Mouse (Mus musculus) embryo, embryonic 11 days (tissue): ENCODE data around the gene Acat1.

Experiments
- DNase-seq: peaks from one replicate; pipeline ENCODE4 v3.0.0-alpha.2; 2015

Gene Acat1

GRCm38 (mm10) chr9:53609968-53610781 is at the start of gene Acat1:
Gene Acat1, minus strand, starts transcription at chr9:53610382.
- peak; percentile 93 for DNase-seq

DNA sequence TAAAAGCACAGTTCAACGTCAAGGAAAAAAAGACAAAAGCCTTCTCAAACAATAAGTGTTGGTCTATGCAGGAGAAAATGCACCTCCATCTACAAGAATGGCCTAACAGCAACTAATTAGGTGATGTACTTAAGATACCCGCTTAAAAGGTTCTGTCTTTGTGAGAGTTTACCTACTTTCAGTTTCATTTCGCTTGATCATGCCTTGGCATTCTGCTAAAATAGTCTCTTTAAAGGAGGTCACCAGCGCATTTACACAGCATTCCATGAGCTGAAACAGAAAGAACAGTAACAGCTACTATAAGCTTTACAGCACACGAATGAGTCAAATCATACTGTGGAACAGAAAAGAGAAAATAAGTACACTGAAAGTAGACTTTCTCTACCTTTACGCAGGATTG is 24.6 kb upstream of the Acat1 start:
- no peak for DNase-seq

DNA sequence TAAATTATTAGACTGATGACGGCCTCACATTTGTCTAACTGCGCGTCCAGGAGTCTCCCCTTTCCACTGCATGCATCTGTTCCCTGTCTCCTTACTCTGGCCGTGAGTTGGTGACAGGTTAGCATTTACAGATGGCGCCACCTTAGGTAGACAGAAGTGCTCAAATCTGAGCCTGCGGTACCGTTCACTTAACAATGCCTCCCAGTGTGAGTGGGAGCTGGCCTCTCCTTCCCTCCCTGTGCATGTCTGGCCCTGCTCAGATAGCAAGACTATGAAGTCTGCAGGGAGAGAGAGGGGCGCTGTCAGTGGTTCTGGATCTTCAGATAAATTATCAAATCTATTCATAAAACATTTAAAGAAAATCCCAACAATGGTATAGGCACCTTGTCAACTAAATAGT is 5.1 kb upstream of the Acat1 start:
- no peak for DNase-seq

GRCm38 (mm10) chr9:53614286-53614685 is 4.1 kb upstream of the Acat1 start:
- DNase-seq: no peak

- no peak for DNase-seq
These were observed 745 bp downstream of the Acat1 start for GRCm38 (mm10) chr9:53609306-53609967.

- DNase-seq: no peak
These were observed 2.4 kb downstream of the Acat1 start for GRCm38 (mm10) chr9:53607816-53608215.

DNA sequence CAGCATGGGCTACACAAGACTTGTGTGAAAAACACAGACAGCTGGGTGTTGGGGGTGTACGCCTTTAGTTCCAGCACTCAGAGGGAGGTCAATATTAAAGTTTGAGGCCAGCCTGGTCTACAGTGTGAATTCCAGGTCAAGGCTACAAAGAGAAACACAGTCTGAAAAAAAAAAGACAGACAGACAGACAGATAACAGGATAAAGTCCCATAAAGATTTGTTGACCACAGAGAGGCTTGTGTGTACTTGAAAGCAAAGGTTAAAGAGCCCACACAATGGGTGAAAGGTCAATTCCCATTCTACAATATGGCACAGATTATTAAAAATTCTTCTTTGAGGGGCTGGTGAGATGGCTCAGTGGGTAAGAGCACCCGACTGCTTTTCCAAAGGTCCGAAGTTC is 3.0 kb downstream of the Acat1 start:
- DNase-seq: no peak

DNA sequence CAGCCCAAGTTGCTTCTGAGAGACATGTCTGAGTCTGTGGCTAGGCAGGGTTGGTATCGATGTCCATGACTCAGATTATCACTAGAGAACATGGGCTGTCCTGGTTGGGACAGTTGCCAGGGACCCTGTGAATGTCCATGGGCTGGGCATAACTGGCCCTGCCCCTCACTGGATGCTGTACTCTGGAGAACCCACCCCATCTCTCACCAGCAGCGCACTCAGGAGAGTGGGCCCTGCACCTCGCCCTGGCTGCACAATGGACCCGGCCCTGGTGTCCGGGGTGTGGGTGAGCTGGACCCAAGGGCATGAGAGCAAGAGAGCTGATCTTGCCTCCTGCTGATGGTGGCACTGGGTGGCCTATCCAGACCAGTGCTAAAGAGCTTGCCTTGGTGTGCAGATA is 5.2 kb downstream of the Acat1 start:
- no peak for DNase-seq

DNA sequence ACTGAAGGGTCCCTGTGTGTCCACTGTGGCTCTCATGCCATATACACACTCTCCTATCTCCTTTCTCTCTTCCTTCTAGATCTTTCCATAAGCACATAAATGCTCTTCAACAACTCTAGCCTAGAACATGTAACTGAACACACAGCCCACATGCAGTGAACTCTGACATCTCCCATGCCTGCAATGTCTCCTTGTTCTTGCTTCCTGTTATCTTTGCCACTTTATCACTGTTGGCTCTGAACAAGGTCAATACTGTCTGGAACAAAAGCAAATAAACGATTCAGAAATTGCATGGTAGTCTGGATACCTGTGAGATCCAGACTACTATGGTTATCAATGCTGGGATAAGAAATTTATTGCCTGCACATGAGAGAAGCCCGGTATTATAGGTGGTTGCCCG is 6.3 kb downstream of the Acat1 start:
- no peak for DNase-seq

DNA sequence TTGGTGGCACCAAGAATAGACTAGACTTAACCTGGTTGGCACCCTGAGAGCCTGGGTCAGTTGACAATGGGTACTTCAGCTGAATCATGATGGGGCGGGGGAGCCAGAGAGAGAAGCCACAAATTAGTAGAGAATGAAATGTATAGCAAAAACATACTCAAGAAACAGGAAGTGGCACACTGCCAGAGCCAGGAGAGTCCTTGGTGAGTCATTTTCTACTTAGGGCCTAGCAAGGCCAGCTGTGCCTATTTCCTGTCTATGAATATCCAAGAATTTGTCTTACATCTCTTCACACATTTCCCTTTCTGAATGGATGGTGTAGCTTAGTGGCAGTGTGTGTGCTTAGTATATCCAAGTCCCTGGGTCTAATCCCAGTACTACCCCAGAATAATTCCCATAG is 6.8 kb downstream of the Acat1 start:
- DNase-seq: no peak

DNA sequence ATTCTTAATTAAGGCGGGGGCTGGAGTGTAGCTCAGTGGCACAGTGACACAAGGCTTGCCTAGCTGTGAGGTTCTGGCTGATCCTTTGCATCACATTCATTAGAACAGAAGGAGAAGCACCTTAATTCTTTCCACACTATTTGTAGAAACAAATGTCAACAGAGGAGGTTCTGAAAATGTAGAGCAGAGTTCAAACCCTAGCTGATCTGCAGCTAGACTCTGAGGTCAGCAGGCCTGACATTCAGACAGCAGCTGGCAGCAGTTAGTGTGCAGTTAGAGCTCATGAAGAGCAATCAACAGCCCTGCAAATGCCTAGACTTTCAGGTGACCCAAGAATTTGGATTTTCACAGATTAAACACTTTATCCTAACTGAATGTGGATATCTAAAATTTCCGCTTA is 8.6 kb downstream of the Acat1 start:
- no peak for DNase-seq

GRCm38 (mm10) chr9:53598631-53599030 is 11.6 kb downstream of the Acat1 start:
- no peak for DNase-seq

- DNase-seq: no peak
These were observed 13.1 kb downstream of the Acat1 start for GRCm38 (mm10) chr9:53596971-53597600.

DNA sequence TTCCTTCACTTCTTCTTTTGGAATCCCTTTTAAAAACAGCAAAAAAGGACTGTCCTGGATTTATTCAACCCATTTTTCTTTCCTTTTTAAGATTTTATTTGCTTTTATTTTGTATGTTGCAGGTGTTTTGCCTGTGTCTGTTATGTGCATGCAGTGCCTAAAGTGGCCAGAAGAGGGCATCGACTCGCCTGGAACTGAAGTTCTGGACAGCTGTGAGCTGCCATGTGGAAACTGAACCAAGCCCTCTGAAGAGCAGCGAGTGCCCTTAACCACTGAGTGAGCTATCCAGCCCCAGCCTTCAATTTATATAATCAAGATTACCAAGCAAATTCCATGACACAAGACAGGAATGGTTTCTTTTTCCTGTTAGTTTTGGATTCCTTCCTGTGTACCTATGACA is 15.4 kb downstream of the Acat1 start:
- DNase-seq: peak; percentile 72

DNA sequence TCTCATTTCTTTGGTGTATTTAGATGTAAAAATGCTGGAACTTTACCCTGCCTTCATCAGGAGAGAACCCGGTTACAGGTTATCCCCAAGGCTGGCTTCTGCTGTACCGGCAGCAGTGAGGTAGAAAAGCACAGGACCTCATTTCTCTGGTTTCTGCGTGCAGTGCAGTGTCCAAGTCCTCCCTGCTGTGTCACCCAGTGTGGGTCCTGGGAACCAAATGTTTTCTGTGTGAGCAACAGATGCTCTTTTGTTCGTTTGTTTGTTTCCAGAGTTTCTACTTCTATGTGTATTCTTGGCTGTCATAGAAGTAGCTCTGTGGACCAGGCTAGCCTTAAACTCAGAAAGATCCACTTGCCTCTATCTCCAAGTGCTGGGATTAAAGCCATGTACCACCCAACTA is 28.3 kb downstream of the Acat1 start:
- DNase-seq: no peak

DNA sequence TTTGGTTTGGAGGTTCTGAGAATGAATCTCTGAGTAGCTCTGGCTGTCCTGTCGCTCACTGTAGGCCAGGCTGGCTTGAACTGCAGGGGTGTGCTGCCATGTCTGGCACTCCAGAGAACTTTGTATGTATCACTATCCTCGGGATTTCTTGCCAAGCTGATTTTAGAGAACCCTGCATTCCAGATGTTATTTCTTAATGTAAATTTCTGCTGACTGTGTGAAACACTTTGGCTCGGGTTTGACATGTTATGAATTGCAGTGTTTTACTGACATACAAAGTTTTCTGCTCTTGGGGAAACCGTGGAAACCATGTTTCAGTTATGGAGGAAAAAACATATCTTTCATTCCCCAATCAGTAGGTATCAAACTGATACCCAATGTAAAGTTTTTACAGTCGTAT is 34.5 kb downstream of the Acat1 start:
- no peak for DNase-seq

GRCm38 (mm10) chr9:53572516-53573307 is 37.5 kb downstream of the Acat1 start:
- no peak for DNase-seq

GRCm38 (mm10) chr9:53570662-53571061 is 39.5 kb downstream of the Acat1 start:
- no peak for DNase-seq

DNA sequence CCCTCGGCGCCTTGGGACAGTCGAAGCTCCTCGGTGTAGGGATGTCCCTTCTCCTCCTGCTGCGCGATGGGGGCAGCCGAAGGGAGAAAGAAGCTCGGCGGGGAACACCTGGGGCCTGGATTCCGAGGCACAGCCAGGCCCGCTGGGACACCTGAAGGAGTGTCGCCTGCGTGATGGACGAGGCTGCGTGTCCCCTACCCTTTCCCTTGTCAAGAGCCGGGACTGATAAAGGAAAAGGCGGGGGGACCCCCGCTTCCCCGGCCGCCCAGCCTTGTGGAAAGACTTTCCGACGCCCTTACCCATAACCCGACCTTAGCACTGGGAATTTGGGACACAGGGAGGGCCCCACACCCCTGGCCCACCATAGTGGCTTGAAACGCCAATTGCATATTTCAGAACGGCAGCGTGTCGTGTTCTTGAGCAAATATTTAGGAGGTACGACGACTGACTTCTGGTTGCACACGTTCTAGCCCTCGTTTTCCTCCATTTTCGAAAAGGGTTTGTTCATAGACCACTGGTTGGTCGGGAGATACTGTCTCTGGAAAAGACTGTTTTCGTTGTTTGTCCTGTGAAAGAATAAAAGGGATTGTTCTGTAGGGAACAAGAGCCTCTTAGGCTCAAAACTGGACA is 72.7 kb downstream of the Acat1 start:
- DNase-seq: no peak

- DNase-seq: peak; percentile 99
These were observed 73.4 kb downstream of the Acat1 start, which contains the start of the genes Atm and Npat for GRCm38 (mm10) chr9:53536558-53537320. Gene Atm, minus strand, starts transcription at chr9:53536740. Gene Npat, plus strand, starts transcription at chr9:53537047.

- peak; percentile 13 for DNase-seq
These were observed 74.5 kb downstream of the Acat1 start for GRCm38 (mm10) chr9:53535416-53536320.
